Mouse (Mus musculus) spleen, adult 2 months (tissue): ENCODE results near the gene Caprin2. TPM values are rescaled to one million over a fixed set of nuclear protein-coding genes. Genes with fewer than 3 reads are reported as not detected.
"Not testable (repeated sequence)": the region's sequence is repeated elsewhere in the genome, so short reads cannot be mapped to it uniquely, and the experiment has no call there.

Experiments used
- DNase-seq, 2 experiments: peaks; one replicate each; pipeline versions ENCODE4 v3.0.0 to v3.0.0-alpha.2; 2012 to 2021; ENCODE audit warnings: low spot score in 2 of 2, low read depth in 1 of 2
- H3K27ac ChIP-seq: fragments of 200-500 bp; 2 replicates; pipeline ENCODE4 v1.5.1; 2012; ENCODE audit warnings: low read length, inconsistent platforms; ENCODE audit not compliant: insufficient read depth
- H3K27me3 ChIP-seq: fragments of 200-500 bp; 2 replicates; pipeline ENCODE4 v1.6.1; 2012; ENCODE audit warnings: mild to moderate bottlenecking, moderate library complexity, low read length, inconsistent platforms; ENCODE audit not compliant: control insufficient read depth, insufficient read depth
- H3K36me3 ChIP-seq: fragments of 200-500 bp; 2 replicates; pipeline ENCODE4 v1.6.1; 2012; ENCODE audit warnings: mild to moderate bottlenecking, low read length, inconsistent platforms; ENCODE audit not compliant: control insufficient read depth, insufficient read depth
- H3K4me1 ChIP-seq: fragments of 200-500 bp; 2 replicates; pipeline ENCODE4 v1.6.1; 2011; ENCODE audit warnings: inconsistent platforms; ENCODE audit not compliant: control insufficient read depth, insufficient read depth, insufficient read length
- H3K4me3 ChIP-seq: fragments of 200-500 bp; 2 replicates; pipeline ENCODE4 v1.5.1; 2011; ENCODE audit warnings: mild to moderate bottlenecking, inconsistent platforms; ENCODE audit not compliant: insufficient read depth, insufficient read length; ENCODE audit errors: extremely low read depth
- CTCF ChIP-seq: fragments of 200-500 bp; IDR thresholded peaks from 2 replicates; pipeline ENCODE4 v1.5.1; 2011; ENCODE audit warnings: mild to moderate bottlenecking, inconsistent platforms; ENCODE audit not compliant: insufficient read depth, insufficient read length, insufficient replicate concordance; ENCODE audit errors: extremely low read depth
- POLR2A ChIP-seq: fragments of 200-500 bp; IDR thresholded peaks from 2 replicates; pipeline ENCODE4 v1.6.1; 2011; ENCODE audit warnings: low read depth, low read length, inconsistent platforms
- WGBS: fragments of 180-500 bp; shearing (Covaris S2); methylation state at CpG from one replicate; pipeline ENCODE4 v1.1.7; 2018; 5-methylcytosine and 5-hydroxymethylcytosine counted together
- polyA plus RNA-seq: library from polyadenylated mRNA; depleted of rRNA; stranded (reverse); fragments of >200 nt; gene quantifications from 2 replicates; pipeline ENCODE4 v1.2.3, GENCODE M21; 2012

The Caprin2 gene
- polyA plus RNA-seq, 1 experiment, result 2.9 TPM

GRCm38 (mm10) chr6:148913938-148914337 is 17.9 kb upstream of the Caprin2 start:
- Histone ChIP-seq H3K27ac (no peak overlapping the region), H3K36me3 (no peaks in the 10 kb centered on the region), H3K4me1 (no peaks in the 10 kb centered on the region), H3K27me3 (no peaks in the 10 kb centered on the region), H3K4me3 (no peak overlapping the region)
- peak; percentile 28 to 41 for DNase-seq
- no peak for TF ChIP-seq POLR2A
- TF ChIP-seq CTCF, result peak; percentile 28; the same call in 1 of the 2 replicates
- WGBS, result 11% methylated on average over 2 of the region's 2 CpGs

- not testable (repeated sequence) for H3K4me3 ChIP-seq, H3K27ac ChIP-seq, DNase-seq, H3K4me1 ChIP-seq, H3K36me3 ChIP-seq, H3K27me3 ChIP-seq
- 46% methylated on average over 8 of the region's 8 CpGs for WGBS
These were observed 15.9 kb upstream of the Caprin2 start for GRCm38 (mm10) chr6:148911906-148912305.

- no peak for TF ChIP-seq POLR2A
- TF ChIP-seq CTCF, result no peak
- H3K4me1 ChIP-seq, result no peaks in the 10 kb centered on the region
- H3K36me3 ChIP-seq, result no peaks in the 10 kb centered on the region
- DNase-seq, result no peak
- no peaks in the 10 kb centered on the region for H3K27me3 ChIP-seq
- 89% methylated on average over 9 of the region's 9 CpGs for WGBS
- no peak overlapping the region for H3K27ac ChIP-seq
- no peak overlapping the region for H3K4me3 ChIP-seq
These were observed 10.9 kb upstream of the Caprin2 start for GRCm38 (mm10) chr6:148906958-148907357.

DNA sequence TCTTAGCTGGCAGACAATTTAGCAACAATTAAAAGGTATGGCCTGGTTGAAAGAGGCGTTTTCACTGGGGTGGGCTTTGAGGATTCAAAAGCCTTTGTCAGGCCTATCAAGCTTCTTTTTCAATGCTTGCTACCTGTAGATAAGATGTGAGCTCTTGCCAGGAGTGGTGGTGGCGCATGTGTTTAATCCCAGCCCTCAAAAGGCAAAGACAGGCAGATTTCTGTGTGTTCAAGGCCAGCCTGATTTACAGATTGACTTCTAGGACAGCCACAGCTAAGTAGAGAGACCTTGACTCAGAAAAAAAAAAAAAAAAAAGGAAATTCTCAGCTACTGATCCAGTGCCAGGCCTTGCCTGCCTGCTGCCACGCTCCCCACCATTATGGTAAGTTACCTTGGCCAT is 6.7 kb upstream of the Caprin2 start:
- H3K36me3 ChIP-seq, result no peaks in the 10 kb centered on the region
- 77% methylated on average over 3 of the region's 3 CpGs for WGBS
- H3K27ac ChIP-seq, result no peak overlapping the region
- DNase-seq, result no peak
- H3K4me1 ChIP-seq, result no peaks in the 10 kb centered on the region
- H3K4me3 ChIP-seq, result no peak overlapping the region
- no peaks in the 10 kb centered on the region for H3K27me3 ChIP-seq
- TF ChIP-seq POLR2A (no peak), CTCF (no peak)

- no peaks in the 10 kb centered on the region for H3K36me3 ChIP-seq
- TF ChIP-seq POLR2A (no peak), CTCF (no peak)
- 0 out of 2 replicates have a peak, but pooled peaks cover 3% of the 10 kb centered on the region for H3K4me1 ChIP-seq
- H3K4me3 ChIP-seq, result peak overlapping the region; percentile 89; the same call in 1 of the 2 replicates
- 59% methylated on average over 6 of the region's 6 CpGs for WGBS
- H3K27me3 ChIP-seq, result no peaks in the 10 kb centered on the region
- H3K27ac ChIP-seq, result peak overlapping the region; percentile 65
- DNase-seq, result no peak
These were observed 442 bp upstream of the Caprin2 start for GRCm38 (mm10) chr6:148896507-148896851.

DNA sequence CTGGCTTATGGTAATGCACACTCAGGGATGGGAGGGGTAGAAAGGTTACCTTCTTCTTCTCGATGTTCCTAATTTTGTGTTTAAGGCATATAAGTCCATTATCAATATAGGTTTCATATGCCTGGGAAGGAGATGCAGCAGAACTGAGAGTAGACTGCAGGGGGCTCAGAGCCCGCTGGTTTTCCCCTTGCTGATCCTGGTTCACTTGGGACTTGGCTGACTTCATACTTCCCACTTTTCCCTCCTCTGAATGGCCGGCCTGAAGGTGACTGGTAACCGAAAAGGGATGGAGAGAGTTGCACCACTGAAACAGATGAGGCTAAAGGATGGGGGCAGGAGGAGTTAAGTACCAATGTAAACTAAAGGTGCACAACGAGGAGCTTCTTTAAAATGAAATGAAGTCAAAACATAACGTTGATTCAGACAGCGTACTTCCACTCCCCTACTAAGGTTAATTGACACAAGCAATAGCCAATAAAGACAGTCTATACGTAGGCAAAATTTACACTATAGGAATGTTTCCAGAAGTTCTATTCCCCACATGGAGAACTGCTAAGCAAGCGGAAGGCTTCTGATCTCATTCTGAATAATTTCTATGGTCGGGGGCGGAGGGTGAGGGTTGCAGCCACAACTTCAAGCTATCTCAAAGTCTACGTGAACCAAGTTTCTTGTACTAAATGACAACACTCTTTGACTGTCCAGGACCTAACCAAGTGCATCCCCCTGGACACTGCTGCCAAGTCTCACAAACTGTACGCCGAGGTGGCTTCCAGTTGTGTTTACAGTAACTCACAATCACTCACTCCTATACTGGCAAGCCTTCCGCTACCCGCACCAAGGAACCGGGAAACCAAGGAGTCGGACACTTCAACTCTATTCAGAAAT is 907 bp downstream of the Caprin2 start:
- DNase-seq, result no peak
- H3K36me3 ChIP-seq, result no peaks in the 10 kb centered on the region
- TF ChIP-seq POLR2A (no peak), CTCF (no peak)
- H3K27me3 ChIP-seq, result no peaks in the 10 kb centered on the region
- H3K4me3 ChIP-seq, result peak overlapping the region; percentile 89
- H3K27ac ChIP-seq, result peak overlapping the region; percentile 60; the same call in 1 of the 2 replicates
- 4% methylated on average over 18 of the region's 18 CpGs for WGBS
- H3K4me1 ChIP-seq, result 0 out of 2 replicates have a peak, but pooled peaks cover 3% of the 10 kb centered on the region

DNA sequence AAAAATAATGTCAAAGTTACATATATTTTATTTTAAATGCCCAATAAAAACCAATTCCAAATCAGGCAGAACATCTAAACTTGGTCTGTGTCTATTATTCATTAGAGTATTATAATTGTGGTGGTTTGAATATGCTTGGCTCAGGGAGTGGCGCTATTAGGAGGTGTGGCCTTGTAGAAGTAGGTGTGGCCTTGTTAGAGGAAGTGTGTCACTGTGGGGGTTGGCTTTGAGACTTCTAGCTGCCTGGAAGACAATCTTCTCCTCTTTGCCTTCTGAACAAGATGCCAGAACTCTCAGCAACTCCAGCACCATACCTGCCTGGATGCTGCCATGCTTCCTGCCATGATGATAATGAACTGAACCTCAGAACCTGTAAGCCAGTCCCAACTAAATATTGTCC is 22.1 kb downstream of the Caprin2 start:
- no peak for TF ChIP-seq CTCF
- no peak for TF ChIP-seq POLR2A
- DNase-seq, result no peak
- Histone ChIP-seq H3K4me3 (no peak overlapping the region), H3K27me3 (no peaks in the 10 kb centered on the region), H3K27ac (no peak overlapping the region), H3K36me3 (peaks cover 1% of the 10 kb centered on the region; the same call in 1 of the 2 replicates), H3K4me1 (no peaks in the 10 kb centered on the region)
- 95% methylated on average over 1 of the region's 1 CpGs for WGBS
